Mouse (Mus musculus) hindbrain, embryonic 14.5 days (tissue): Measurements from ENCODE around the gene Dexi. TPM values are rescaled to one million over a fixed set of nuclear protein-coding genes. Genes with fewer than 3 reads are reported as not detected.

ENCODE experiments used
- ATAC-seq: fragments of 200-750 bp; cut with Nextera tagmentation; 2 replicates; pipeline ENCODE4 v1.8.0; 2017; ENCODE audit warnings: moderate number of reproducible peaks, mild to moderate bottlenecking, moderate TSS enrichment, moderate library complexity; ENCODE audit not compliant: low FRiP score
- DNase-seq: peaks from one replicate; pipeline ENCODE4 v3.0.0-alpha.2; 2015; ENCODE audit warnings: low spot score
- H3K27ac ChIP-seq: fragments of 300-500 bp; sonication (generic); 2 replicates; pipeline ENCODE4 v1.5.1; 2014; ENCODE audit warnings: mild to moderate bottlenecking, moderate library complexity
- H3K27me3 ChIP-seq: fragments of 300-500 bp; sonication (generic); 2 replicates; pipeline ENCODE4 v1.6.1; 2014; ENCODE audit warnings: mild to moderate bottlenecking, low read length, mixed read lengths; ENCODE audit not compliant: control insufficient read depth, insufficient read depth
- H3K36me3 ChIP-seq: fragments of 300-500 bp; sonication (generic); replicated peaks from 2 replicates; pipeline ENCODE4 v1.6.1; 2014; ENCODE audit not compliant: control insufficient read depth, insufficient read depth
- H3K4me1 ChIP-seq: fragments of 300-500 bp; sonication (generic); replicated peaks from 2 replicates; pipeline ENCODE4 v1.6.1; 2014; ENCODE audit warnings: antibody characterized with exemption, low read length, mixed read lengths; ENCODE audit not compliant: control insufficient read depth, insufficient read depth
- H3K4me2 ChIP-seq: fragments of 300-500 bp; sonication (generic); replicated peaks from 2 replicates; pipeline ENCODE4 v1.6.1; 2014; ENCODE audit warnings: mild to moderate bottlenecking, moderate library complexity
- H3K4me3 ChIP-seq: fragments of 300-500 bp; sonication (generic); replicated peaks from 2 replicates; pipeline ENCODE4 v1.5.1; 2014; ENCODE audit warnings: mild to moderate bottlenecking, low read length
- H3K9ac ChIP-seq: fragments of 300-500 bp; sonication (generic); 2 replicates; pipeline ENCODE4 v1.6.1; 2014
- H3K9me3 ChIP-seq: fragments of 300-500 bp; sonication (generic); 2 replicates; pipeline ENCODE4 v1.6.1; 2016; ENCODE audit warnings: low read length; ENCODE audit not compliant: control insufficient read depth
- WGBS: fragments of 180-500 bp; shearing (Covaris S2); extraction: QIAGEN DNeasy Blood & Tissue Kit; methylation state at CpG from one replicate; pipeline ENCODE4 v1.1.7; 2014; 5-methylcytosine and 5-hydroxymethylcytosine counted together
- polyA plus RNA-seq: library from polyadenylated mRNA; unstranded; fragments of >200 nt; fragmentation: Nextera tagmentation; extraction: Ambion mirVana; gene quantifications from 2 replicates; pipeline ENCODE4 v1.2.1, GENCODE M21; 2014

Dexi gene
- polyA plus RNA-seq, 1 experiment from 2014 or later: 26.0 TPM

GRCm38 (mm10) chr16:10479857-10480256, 63.0 kb downstream of the Dexi start, which contains the start of gene Ciita:
Gene Ciita (plus strand): TSS chr16:10480059.
- Histone ChIP-seq H3K27ac (no peak within 1 kb of the TSS), H3K9me3 (no peaks in the 10 kb centered on the region), H3K4me3 (no peak within 1 kb of the TSS), H3K36me3 (no peaks in the 10 kb centered on the region), H3K9ac (no peak within 1 kb of the TSS), H3K27me3 (no peaks in the 10 kb centered on the region), H3K4me2 (no peak within 1 kb of the TSS), H3K4me1 (no peaks in the 10 kb centered on the region)
- ATAC-seq (no peak), DNase-seq (no peak)
- 86% methylated on average over 5 of the region's 5 CpGs for WGBS

DNA sequence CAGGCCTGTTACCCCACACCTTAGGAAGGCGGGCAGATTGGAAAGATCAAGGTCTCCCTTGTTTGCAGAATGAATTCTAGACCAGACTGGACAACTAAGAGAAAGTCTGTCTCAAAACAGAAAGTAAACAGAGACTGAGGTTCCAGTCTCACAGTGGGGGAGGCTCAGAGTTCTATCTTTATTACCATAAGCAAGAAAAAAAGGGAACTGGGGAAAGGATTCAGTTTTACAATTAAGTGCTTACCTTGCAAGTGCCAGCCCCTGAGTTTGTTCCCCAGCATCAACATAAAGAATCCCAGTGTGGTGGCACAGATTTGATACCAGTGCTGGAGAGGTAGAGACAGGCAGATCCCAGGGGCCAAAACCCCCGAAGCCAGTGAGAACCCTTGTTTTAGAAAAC, 66.9 kb downstream of the Dexi start:
- H3K36me3 ChIP-seq: no peaks in the 10 kb centered on the region
- WGBS: 77% methylated on average over 2 of the region's 2 CpGs
- ATAC-seq (no peak), DNase-seq (no peak)
- no peaks in the 10 kb centered on the region for H3K4me1 ChIP-seq
- H3K4me2 ChIP-seq: no peak overlapping the region
- H3K4me3 ChIP-seq: no peak overlapping the region
- no peaks in the 10 kb centered on the region for H3K27me3 ChIP-seq
- no peak overlapping the region for H3K27ac ChIP-seq
- no peak overlapping the region for H3K9ac ChIP-seq
- no peaks in the 10 kb centered on the region for H3K9me3 ChIP-seq

DNA sequence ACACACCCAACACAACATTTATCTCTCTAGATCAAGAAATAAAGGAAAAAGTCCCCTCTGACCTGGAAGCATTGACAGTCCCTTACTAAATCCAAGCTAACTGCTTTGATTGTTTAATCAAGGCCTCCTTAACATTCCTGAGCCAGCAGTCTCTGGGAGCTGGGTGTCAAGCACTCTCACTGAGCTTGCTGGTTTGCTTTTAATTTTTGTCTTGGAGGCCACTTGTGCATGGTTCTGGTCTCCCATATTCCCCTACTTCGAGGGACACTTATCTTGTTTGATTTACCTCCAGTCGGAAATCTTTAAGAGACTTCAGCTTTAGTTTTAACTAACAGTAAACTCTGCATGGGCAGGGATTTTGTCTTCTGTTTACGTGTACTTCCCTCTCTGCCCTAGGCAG, 67.9 kb downstream of the Dexi start:
- ATAC-seq: no peak
- no peaks in the 10 kb centered on the region for H3K27me3 ChIP-seq
- DNase-seq: no peak
- WGBS: 88% methylated on average over 3 of the region's 3 CpGs
- no peaks in the 10 kb centered on the region for H3K4me1 ChIP-seq
- no peaks in the 10 kb centered on the region for H3K9me3 ChIP-seq
- H3K27ac ChIP-seq: no peak overlapping the region
- H3K4me3 ChIP-seq: no peak overlapping the region
- no peaks in the 10 kb centered on the region for H3K36me3 ChIP-seq
- no peak overlapping the region for H3K9ac ChIP-seq
- H3K4me2 ChIP-seq: no peak overlapping the region

- Histone ChIP-seq H3K36me3 (no peaks in the 10 kb centered on the region), H3K27ac (no peak overlapping the region), H3K27me3 (no peaks in the 10 kb centered on the region), H3K4me2 (no peak overlapping the region), H3K4me1 (no peaks in the 10 kb centered on the region), H3K9ac (no peak overlapping the region), H3K9me3 (no peaks in the 10 kb centered on the region), H3K4me3 (no peak overlapping the region)
- DNase-seq: no peak
- 93% methylated on average over 3 of the region's 3 CpGs for WGBS
- ATAC-seq: no peak
Observed at GRCm38 (mm10) chr16:10471950-10472349, 70.9 kb downstream of the Dexi start.

DNA sequence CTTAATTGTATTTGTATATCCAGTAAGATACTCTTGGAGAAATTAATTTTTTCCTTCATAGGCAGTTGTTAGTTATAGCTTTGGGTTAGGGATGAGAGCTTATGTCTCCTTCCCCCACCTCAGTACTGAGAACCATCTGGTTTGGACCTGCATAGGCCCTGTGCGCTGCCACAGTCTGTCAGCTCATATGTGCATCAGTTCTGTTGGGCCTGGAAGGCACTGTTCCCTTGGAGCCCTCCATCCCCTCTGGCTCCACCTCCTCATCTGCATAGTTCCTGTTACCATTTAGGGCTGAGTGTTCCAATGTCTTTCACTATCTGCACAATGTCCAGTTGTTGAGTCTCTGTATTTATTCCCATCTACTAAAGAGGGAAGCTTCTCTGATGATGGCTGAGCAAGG, 74.7 kb downstream of the Dexi start:
- Histone ChIP-seq H3K9ac (no peak overlapping the region), H3K9me3 (no peaks in the 10 kb centered on the region), H3K4me3 (no peak overlapping the region), H3K36me3 (no peaks in the 10 kb centered on the region), H3K4me1 (no peaks in the 10 kb centered on the region), H3K4me2 (no peak overlapping the region), H3K27ac (no peak overlapping the region), H3K27me3 (no peaks in the 10 kb centered on the region)
- DNase-seq: no peak
- 83% methylated on average over 1 of the region's 1 CpGs for WGBS
- ATAC-seq: no peak

GRCm38 (mm10) chr16:10467391-10468107, 75.3 kb downstream of the Dexi start:
- DNase-seq (no peak), ATAC-seq (no peak)
- H3K4me1 ChIP-seq: no peaks in the 10 kb centered on the region
- H3K9ac ChIP-seq: no peak overlapping the region
- H3K36me3 ChIP-seq: no peaks in the 10 kb centered on the region
- no peak overlapping the region for H3K27ac ChIP-seq
- no peaks in the 10 kb centered on the region for H3K27me3 ChIP-seq
- no peak overlapping the region for H3K4me2 ChIP-seq
- WGBS: 38% methylated on average over 11 of the region's 11 CpGs
- H3K9me3 ChIP-seq: no peaks in the 10 kb centered on the region
- no peak overlapping the region for H3K4me3 ChIP-seq

GRCm38 (mm10) chr16:10465011-10465681, 77.7 kb downstream of the Dexi start:
- H3K27me3 ChIP-seq: no peaks in the 10 kb centered on the region
- no peak for ATAC-seq
- H3K4me1 ChIP-seq: no peaks in the 10 kb centered on the region
- H3K36me3 ChIP-seq: no peaks in the 10 kb centered on the region
- H3K4me3 ChIP-seq: no peak overlapping the region
- 43% methylated on average over 4 of the region's 4 CpGs for WGBS
- no peak overlapping the region for H3K9ac ChIP-seq
- no peak overlapping the region for H3K4me2 ChIP-seq
- no peak for DNase-seq
- no peaks in the 10 kb centered on the region for H3K9me3 ChIP-seq
- no peak overlapping the region for H3K27ac ChIP-seq

GRCm38 (mm10) chr16:10461178-10461577, 81.7 kb downstream of the Dexi start:
- Histone ChIP-seq H3K4me2 (no peak overlapping the region), H3K9ac (no peak overlapping the region), H3K9me3 (no peaks in the 10 kb centered on the region), H3K27me3 (no peaks in the 10 kb centered on the region), H3K4me1 (no peaks in the 10 kb centered on the region), H3K36me3 (no peaks in the 10 kb centered on the region), H3K4me3 (no peak overlapping the region), H3K27ac (no peak overlapping the region)
- ATAC-seq (no peak), DNase-seq (no peak)
- 89% methylated on average over 2 of the region's 2 CpGs for WGBS

DNA sequence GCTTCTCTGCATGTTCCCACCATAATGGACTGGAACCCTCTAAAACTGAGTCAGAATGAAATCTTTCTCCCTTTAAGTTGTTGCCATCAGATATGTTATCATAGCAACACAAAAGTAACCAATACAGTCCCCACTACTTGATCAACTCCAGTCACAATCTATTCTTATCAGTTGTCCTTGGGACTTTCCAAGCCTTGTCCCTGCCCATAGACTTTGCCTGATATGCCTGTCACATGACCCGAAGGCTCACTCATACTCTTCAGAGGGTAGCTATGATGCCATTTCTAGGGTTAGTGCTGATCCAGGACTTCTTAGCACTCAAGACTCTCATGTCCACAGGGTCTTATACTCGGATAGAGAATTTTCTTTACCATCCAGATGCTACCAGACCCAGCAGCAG, 82.7 kb downstream of the Dexi start:
- no peak for ATAC-seq
- H3K4me3 ChIP-seq: no peak overlapping the region
- H3K27me3 ChIP-seq: no peaks in the 10 kb centered on the region
- no peak overlapping the region for H3K4me2 ChIP-seq
- no peaks in the 10 kb centered on the region for H3K9me3 ChIP-seq
- H3K36me3 ChIP-seq: no peaks in the 10 kb centered on the region
- no peaks in the 10 kb centered on the region for H3K4me1 ChIP-seq
- WGBS: 80% methylated on average over 2 of the region's 2 CpGs
- H3K27ac ChIP-seq: no peak overlapping the region
- DNase-seq: no peak
- H3K9ac ChIP-seq: no peak overlapping the region
